Mouse (Mus musculus): Measurements from ENCODE around the gene Uqcc3. TPM values are rescaled to one million over a fixed set of nuclear protein-coding genes. Genes with fewer than 3 reads are reported as not detected.

Gene Uqcc3
- polyA plus RNA-seq, 1 experiment from 2014 or later, result 60.6 TPM

GRCm38 (mm10) chr19:8859018-8859417 is 21.7 kb downstream of the Uqcc3 start:
- DNase-seq (ENCODE audit: low spot score) (no peak), ATAC-seq (ENCODE audit: low FRiP score) (no peak)
- Histone ChIP-seq H3K9ac (no peak overlapping the region), H3K36me3 (replicated peaks; ENCODE audit: control insufficient read depth, insufficient read depth) (no peaks in the 10 kb centered on the region), H3K4me2 (replicated peaks) (no peak overlapping the region), H3K9me3 (ENCODE audit: control insufficient read depth, low read length) (no peaks in the 10 kb centered on the region), H3K4me1 (replicated peaks; ENCODE audit: control insufficient read depth, insufficient read depth, low read length) (no peaks in the 10 kb centered on the region), H3K4me3 (replicated peaks; ENCODE audit: low read length) (no peak overlapping the region), H3K27me3 (ENCODE audit: control insufficient read depth, insufficient read depth, low read length) (no peaks in the 10 kb centered on the region), H3K27ac (no peak overlapping the region)
- WGBS, result 23% methylated on average over 1 of the region's 1 CpGs

DNA sequence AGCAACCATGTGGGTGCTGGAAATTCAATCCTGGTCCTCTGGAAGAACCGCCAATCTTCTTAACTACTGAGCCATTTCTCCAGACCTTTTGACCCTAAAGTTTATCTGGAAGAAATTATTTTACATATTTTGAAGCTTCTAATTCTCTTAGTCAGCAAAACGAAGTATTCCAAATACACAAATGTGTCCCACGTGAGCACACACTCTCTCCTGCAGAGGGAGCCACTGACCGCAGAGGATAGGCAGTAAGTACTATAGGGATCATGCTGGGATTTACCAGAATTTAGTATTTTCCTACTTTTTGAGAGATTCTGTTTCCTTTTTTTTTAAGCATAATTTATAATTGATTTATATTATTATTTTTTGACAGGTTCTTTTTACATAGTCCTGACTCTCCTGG is 23.0 kb downstream of the Uqcc3 start:
- Histone ChIP-seq H3K27me3 (ENCODE audit: control insufficient read depth, insufficient read depth, low read length) (no peaks in the 10 kb centered on the region), H3K4me1 (replicated peaks; ENCODE audit: control insufficient read depth, insufficient read depth, low read length) (no peaks in the 10 kb centered on the region), H3K4me2 (replicated peaks) (no peak overlapping the region), H3K4me3 (replicated peaks; ENCODE audit: low read length) (no peak overlapping the region), H3K9ac (no peak overlapping the region), H3K27ac (no peak overlapping the region), H3K9me3 (ENCODE audit: control insufficient read depth, low read length) (no peaks in the 10 kb centered on the region), H3K36me3 (replicated peaks; ENCODE audit: control insufficient read depth, insufficient read depth) (no peaks in the 10 kb centered on the region)
- WGBS, result 42% methylated on average over 4 of the region's 4 CpGs
- DNase-seq (ENCODE audit: low spot score) (no peak), ATAC-seq (ENCODE audit: low FRiP score) (no peak)

DNA sequence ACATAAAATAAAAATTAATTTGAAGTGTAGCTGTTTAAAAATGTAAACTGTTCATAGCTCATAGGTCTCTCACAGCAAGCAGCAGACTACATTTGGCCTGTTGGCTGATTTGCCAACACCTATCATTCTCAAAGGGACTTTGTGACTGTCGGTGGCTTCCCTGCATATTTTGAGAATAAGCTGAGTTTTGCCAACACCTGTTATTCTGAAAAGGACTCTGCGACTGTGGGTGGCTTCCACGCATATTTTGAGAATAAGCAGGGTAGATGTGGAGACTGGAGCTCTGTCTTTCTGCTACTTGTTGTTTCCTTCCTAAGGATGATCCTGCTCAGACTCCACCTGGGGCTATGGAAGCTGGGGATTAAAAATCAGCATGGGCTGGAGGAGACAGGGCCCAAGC is 27.6 kb downstream of the Uqcc3 start:
- H3K4me2 ChIP-seq (replicated peaks), result no peak overlapping the region
- no peaks in the 10 kb centered on the region; the same call in 1 of the 2 replicates for H3K27me3 ChIP-seq (ENCODE audit: control insufficient read depth, insufficient read depth, low read length)
- no peak overlapping the region for H3K9ac ChIP-seq
- peaks cover 10% of the 10 kb centered on the region for H3K36me3 ChIP-seq (replicated peaks; ENCODE audit: control insufficient read depth, insufficient read depth)
- no peaks in the 10 kb centered on the region for H3K9me3 ChIP-seq (ENCODE audit: control insufficient read depth, low read length)
- DNase-seq (ENCODE audit: low spot score), result no peak
- 80% methylated on average over 3 of the region's 3 CpGs for WGBS
- H3K4me3 ChIP-seq (replicated peaks; ENCODE audit: low read length), result no peak overlapping the region
- H3K27ac ChIP-seq, result no peak overlapping the region
- H3K4me1 ChIP-seq (replicated peaks; ENCODE audit: control insufficient read depth, insufficient read depth, low read length), result no peaks in the 10 kb centered on the region
- no peak for ATAC-seq (ENCODE audit: low FRiP score)

GRCm38 (mm10) chr19:8852236-8852928 is 28.3 kb downstream of the Uqcc3 start:
- DNase-seq (ENCODE audit: low spot score), result no peak
- Histone ChIP-seq H3K27me3 (ENCODE audit: control insufficient read depth, insufficient read depth, low read length) (no peaks in the 10 kb centered on the region; the same call in 1 of the 2 replicates), H3K9ac (no peak overlapping the region), H3K4me3 (replicated peaks; ENCODE audit: low read length) (no peak overlapping the region), H3K4me2 (replicated peaks) (no peak overlapping the region), H3K9me3 (ENCODE audit: control insufficient read depth, low read length) (no peaks in the 10 kb centered on the region), H3K4me1 (replicated peaks; ENCODE audit: control insufficient read depth, insufficient read depth, low read length) (no peaks in the 10 kb centered on the region), H3K27ac (no peak overlapping the region), H3K36me3 (replicated peaks; ENCODE audit: control insufficient read depth, insufficient read depth) (peaks cover 16% of the 10 kb centered on the region)
- ATAC-seq (ENCODE audit: low FRiP score), result no peak
- 63% methylated on average over 10 of the region's 10 CpGs for WGBS

- no peak for DNase-seq (ENCODE audit: low spot score)
- H3K9me3 ChIP-seq (ENCODE audit: control insufficient read depth, low read length), result no peaks in the 10 kb centered on the region
- no peak for ATAC-seq (ENCODE audit: low FRiP score)
- WGBS, result 51% methylated on average over 7 of the region's 7 CpGs
- H3K4me3 ChIP-seq (replicated peaks; ENCODE audit: low read length), result no peak overlapping the region
- H3K4me1 ChIP-seq (replicated peaks; ENCODE audit: control insufficient read depth, insufficient read depth, low read length), result no peaks in the 10 kb centered on the region
- no peak overlapping the region for H3K27ac ChIP-seq
- H3K4me2 ChIP-seq (replicated peaks), result no peak overlapping the region
- no peaks in the 10 kb centered on the region; the same call in 1 of the 2 replicates for H3K27me3 ChIP-seq (ENCODE audit: control insufficient read depth, insufficient read depth, low read length)
- no peak overlapping the region for H3K9ac ChIP-seq
- peaks cover 24% of the 10 kb centered on the region for H3K36me3 ChIP-seq (replicated peaks; ENCODE audit: control insufficient read depth, insufficient read depth)
Measured at GRCm38 (mm10) chr19:8851639-8852038, 29.1 kb downstream of the Uqcc3 start.

DNA sequence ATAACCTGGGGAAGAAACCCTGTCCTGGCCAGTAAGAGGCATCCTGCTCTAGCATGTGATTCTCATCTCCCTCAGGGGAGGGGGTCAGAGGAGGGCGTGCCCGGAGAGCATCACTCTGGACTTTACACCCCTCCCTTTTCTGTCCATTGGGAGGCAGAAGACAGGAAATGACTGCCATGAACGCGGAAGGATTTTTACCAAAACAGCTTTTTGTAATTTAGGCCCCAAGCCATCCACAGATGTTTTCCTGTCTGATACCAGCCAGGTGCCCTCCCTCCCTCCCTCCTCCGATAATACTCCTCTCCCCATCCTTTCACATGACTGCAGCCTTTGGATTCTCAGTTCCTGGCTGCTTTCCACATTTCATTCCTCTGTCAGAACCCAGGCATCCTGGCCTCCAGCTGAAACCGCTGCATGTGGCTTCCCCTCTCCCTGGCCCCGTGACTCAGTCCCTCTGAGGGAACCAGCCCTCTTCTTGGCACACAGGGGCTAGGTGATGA is 30.3 kb downstream of the Uqcc3 start, which contains the start of gene Lrrn4cl:
Gene Lrrn4cl, plus strand, starts transcription at position 367 of the 500 bp plus-strand sequence.
- DNase-seq (ENCODE audit: low spot score) (no peak), ATAC-seq (ENCODE audit: low FRiP score) (peak; percentile 34; the same call in 1 of the 2 replicates)
- H3K4me3 ChIP-seq (replicated peaks; ENCODE audit: low read length), result no peak within 1 kb of the TSS
- H3K27me3 ChIP-seq (ENCODE audit: control insufficient read depth, insufficient read depth, low read length), result no peaks in the 10 kb centered on the region; the same call in 1 of the 2 replicates
- 35% methylated on average over 7 of the region's 7 CpGs for WGBS
- no peak within 1 kb of the TSS for H3K27ac ChIP-seq
- peaks cover 35% of the 10 kb centered on the region for H3K36me3 ChIP-seq (replicated peaks; ENCODE audit: control insufficient read depth, insufficient read depth)
- H3K4me1 ChIP-seq (replicated peaks; ENCODE audit: control insufficient read depth, insufficient read depth, low read length), result no peaks in the 10 kb centered on the region
- H3K9ac ChIP-seq, result no peak within 1 kb of the TSS
- no peaks in the 10 kb centered on the region for H3K9me3 ChIP-seq (ENCODE audit: control insufficient read depth, low read length)
- H3K4me2 ChIP-seq (replicated peaks), result no peak within 1 kb of the TSS; the same call in 1 of the 2 replicates

GRCm38 (mm10) chr19:8848356-8848755 is 32.4 kb downstream of the Uqcc3 start:
- peaks cover 52% of the 10 kb centered on the region for H3K36me3 ChIP-seq (replicated peaks; ENCODE audit: control insufficient read depth, insufficient read depth)
- H3K4me2 ChIP-seq (replicated peaks), result no peak overlapping the region
- WGBS, result 86% methylated on average over 5 of the region's 5 CpGs
- no peak overlapping the region for H3K4me3 ChIP-seq (replicated peaks; ENCODE audit: low read length)
- H3K9me3 ChIP-seq (ENCODE audit: control insufficient read depth, low read length), result no peaks in the 10 kb centered on the region
- no peak overlapping the region for H3K27ac ChIP-seq
- H3K9ac ChIP-seq, result no peak overlapping the region
- H3K4me1 ChIP-seq (replicated peaks; ENCODE audit: control insufficient read depth, insufficient read depth, low read length), result no peaks in the 10 kb centered on the region
- no peaks in the 10 kb centered on the region; the same call in 1 of the 2 replicates for H3K27me3 ChIP-seq (ENCODE audit: control insufficient read depth, insufficient read depth, low read length)
- ATAC-seq (ENCODE audit: low FRiP score) (no peak), DNase-seq (ENCODE audit: low spot score) (no peak)

DNA sequence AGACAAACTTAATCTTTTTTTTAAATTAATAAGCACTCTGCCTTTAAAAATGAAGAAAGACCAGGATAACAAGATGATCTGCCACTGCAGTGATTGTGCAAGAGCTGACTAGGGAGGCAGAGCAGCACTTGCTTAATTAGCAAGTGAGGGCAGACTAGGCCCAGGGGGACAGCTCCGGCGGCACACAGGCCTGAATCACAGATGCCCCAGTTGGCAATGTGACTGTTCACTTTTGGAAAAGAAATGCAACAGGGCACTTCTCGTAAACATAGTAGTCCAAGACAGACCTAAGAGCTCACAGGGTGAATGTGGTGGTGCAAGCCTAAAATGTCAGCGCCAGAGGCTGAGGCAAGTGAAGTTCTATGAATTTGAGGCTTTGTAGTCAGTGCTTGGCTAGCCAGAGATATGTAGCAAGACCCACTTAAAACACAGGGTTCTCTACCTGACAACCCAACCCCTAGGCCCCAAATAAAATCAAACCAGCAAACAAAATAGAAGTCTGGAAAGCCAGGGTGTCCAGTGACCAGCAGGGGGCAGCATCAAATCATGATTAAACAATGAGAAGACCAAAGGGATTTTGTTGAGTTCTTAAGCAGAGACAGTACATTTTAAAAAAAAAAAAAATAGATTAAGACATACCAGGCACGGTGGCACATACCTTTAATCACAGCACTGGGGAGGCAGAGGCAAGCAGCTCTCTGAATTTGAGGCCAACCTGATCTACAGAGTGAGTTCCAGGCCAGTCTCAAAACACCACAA is 36.2 kb downstream of the Uqcc3 start:
- WGBS, result 61% methylated on average over 5 of the region's 5 CpGs
- peaks cover 65% of the 10 kb centered on the region for H3K36me3 ChIP-seq (replicated peaks; ENCODE audit: control insufficient read depth, insufficient read depth)

DNA sequence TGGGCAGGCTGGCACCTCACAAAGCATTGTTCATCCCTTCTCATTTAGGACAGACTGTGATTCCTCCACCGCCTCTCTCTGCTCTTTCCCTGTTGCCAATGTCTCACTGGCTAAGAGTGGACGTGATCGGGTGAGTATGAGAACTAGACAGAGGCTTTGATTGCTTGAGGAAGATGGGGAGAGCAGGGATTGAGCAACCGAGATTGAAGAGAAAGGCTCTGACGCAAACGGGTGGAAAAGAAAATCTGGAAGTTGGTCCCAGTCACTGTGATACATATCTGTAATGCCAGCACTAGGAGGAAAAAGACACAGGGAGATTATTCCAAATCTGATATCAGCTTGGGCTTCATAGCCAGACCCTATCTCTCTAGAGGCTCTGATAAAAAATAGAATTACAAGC is 37.8 kb downstream of the Uqcc3 start:
- ATAC-seq (ENCODE audit: low FRiP score) (no peak), DNase-seq (ENCODE audit: low spot score) (no peak)
- Histone ChIP-seq H3K9ac (no peak overlapping the region), H3K27me3 (ENCODE audit: control insufficient read depth, insufficient read depth, low read length) (no peaks in the 10 kb centered on the region), H3K4me3 (replicated peaks; ENCODE audit: low read length) (no peak overlapping the region), H3K27ac (no peak overlapping the region), H3K36me3 (replicated peaks; ENCODE audit: control insufficient read depth, insufficient read depth) (peaks cover 55% of the 10 kb centered on the region), H3K4me2 (replicated peaks) (no peak overlapping the region), H3K9me3 (ENCODE audit: control insufficient read depth, low read length) (no peaks in the 10 kb centered on the region), H3K4me1 (replicated peaks; ENCODE audit: control insufficient read depth, insufficient read depth, low read length) (peaks cover 13% of the 10 kb centered on the region)
- 88% methylated on average over 6 of the region's 6 CpGs for WGBS

More for the DNA sequence above, 36.2 kb downstream of the Uqcc3 start:
- Histone ChIP-seq H3K4me2 (replicated peaks) (no peak overlapping the region), H3K4me3 (replicated peaks; ENCODE audit: low read length) (no peak overlapping the region), H3K27me3 (ENCODE audit: control insufficient read depth, insufficient read depth, low read length) (no peaks in the 10 kb centered on the region), H3K4me1 (replicated peaks; ENCODE audit: control insufficient read depth, insufficient read depth, low read length) (peaks cover 13% of the 10 kb centered on the region), H3K9ac (no peak overlapping the region), H3K9me3 (ENCODE audit: control insufficient read depth, low read length) (no peaks in the 10 kb centered on the region), H3K27ac (no peak overlapping the region)
- peak; percentile 85 for DNase-seq (ENCODE audit: low spot score)
- no peak for ATAC-seq (ENCODE audit: low FRiP score)

Measured in hindbrain, embryonic 14.5 days (tissue).